Mouse (Mus musculus) lung, postnatal 0 days (tissue): ENCODE data around the gene Gm5901. TPM values are rescaled to one million over a fixed set of nuclear protein-coding genes. Genes with fewer than 3 reads are reported as not detected.

Experiments used
- ATAC-seq: fragments of 200-750 bp; cut with Nextera tagmentation; 2 replicates; pipeline ENCODE4 v1.8.0; 2017; ENCODE audit warnings: moderate library complexity
- DNase-seq: peaks from one replicate; pipeline ENCODE4 v3.0.0-alpha.2; 2016; ENCODE audit warnings: low spot score
- H3K27ac ChIP-seq: fragments of 300-500 bp; sonication (generic); 2 replicates; pipeline ENCODE4 v1.5.1; 2014; ENCODE audit warnings: antibody characterized with exemption, mild to moderate bottlenecking, low read length, mixed read lengths
- H3K27me3 ChIP-seq: fragments of 300-500 bp; sonication (generic); replicated peaks from 2 replicates; pipeline ENCODE4 v1.6.1; 2014; ENCODE audit warnings: low read length, mixed read lengths; ENCODE audit not compliant: insufficient read depth
- H3K36me3 ChIP-seq: fragments of 300-500 bp; sonication (generic); 2 replicates; pipeline ENCODE4 v1.6.1; 2014; ENCODE audit warnings: low read length, mixed read lengths; ENCODE audit not compliant: insufficient read depth
- H3K4me1 ChIP-seq: fragments of 300-500 bp; sonication (generic); 2 replicates; pipeline ENCODE4 v1.6.1; 2014; ENCODE audit warnings: antibody characterized with exemption, low read depth, low read length, mixed read lengths; ENCODE audit not compliant: insufficient read depth
- H3K4me2 ChIP-seq: fragments of 300-500 bp; sonication (generic); replicated peaks from 2 replicates; pipeline ENCODE4 v1.6.1; 2014; ENCODE audit warnings: low read depth, mild to moderate bottlenecking, low read length, moderate library complexity, mixed read lengths
- H3K4me3 ChIP-seq: fragments of 300-500 bp; sonication (generic); 2 replicates; pipeline ENCODE4 v1.5.1; 2014; ENCODE audit warnings: low read depth, low read length
- H3K9ac ChIP-seq: fragments of 300-500 bp; sonication (generic); replicated peaks from 2 replicates; pipeline ENCODE4 v1.6.1; 2014; ENCODE audit warnings: low read depth, mild to moderate bottlenecking
- H3K9me3 ChIP-seq: fragments of 300-500 bp; sonication (generic); 2 replicates; pipeline ENCODE4 v1.6.1; 2016; ENCODE audit warnings: low read length, mixed read lengths
- CTCF ChIP-seq: IDR thresholded peaks from 2 replicates; pipeline ENCODE4 v1.5.1; 2016; ENCODE audit warnings: antibody characterized with exemption, mild to moderate bottlenecking
- EP300 ChIP-seq: IDR thresholded peaks from 2 replicates; pipeline ENCODE4 v1.6.1; 2016; ENCODE audit warnings: antibody characterized with exemption, mild to moderate bottlenecking, control low read depth
- WGBS: fragments of 180-500 bp; shearing (Covaris S2); extraction: QIAGEN DNeasy Blood & Tissue Kit; methylation state at CpG from one replicate; pipeline ENCODE4 v1.1.7; 2014; 5-methylcytosine and 5-hydroxymethylcytosine counted together
- polyA plus RNA-seq: library from polyadenylated mRNA; unstranded; fragments of >200 nt; fragmentation: Nextera tagmentation; extraction: Ambion mirVana; gene quantifications from 2 replicates; pipeline ENCODE4 v1.2.1, GENCODE M21; 2015

The Gm5901 gene
- polyA plus RNA-seq, 1 experiment from 2014 or later, result not detected

DNA sequence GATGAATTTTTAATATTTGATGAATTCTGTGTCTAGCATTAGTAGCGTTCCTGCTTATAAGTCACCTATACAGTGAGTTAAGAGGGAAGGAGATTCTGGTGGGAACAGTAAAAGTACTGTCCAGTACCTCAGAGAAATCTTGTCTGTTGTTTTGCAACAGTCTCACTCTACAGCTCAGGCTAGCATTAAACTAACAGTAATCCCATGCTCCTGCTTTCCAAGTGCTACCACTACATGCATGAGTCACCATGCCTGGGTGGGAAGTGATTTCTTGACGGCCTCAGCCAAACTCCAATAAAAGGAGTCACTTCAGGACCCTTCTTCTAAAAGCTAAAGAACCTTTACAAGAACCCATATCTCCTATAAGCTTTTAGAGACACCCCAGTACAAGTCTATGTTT is 13.1 kb upstream of the Gm5901 start:
- Histone ChIP-seq H3K4me2 (no peak overlapping the region), H3K36me3 (no peaks in the 10 kb centered on the region), H3K9me3 (no peaks in the 10 kb centered on the region), H3K4me3 (no peak overlapping the region), H3K27ac (no peak overlapping the region), H3K4me1 (no peaks in the 10 kb centered on the region), H3K9ac (no peak overlapping the region), H3K27me3 (no peaks in the 10 kb centered on the region)
- 62% methylated on average over 2 of the region's 2 CpGs for WGBS
- TF ChIP-seq CTCF (no peak), EP300 (no peak)
- DNase-seq, result no peak
- ATAC-seq, result no peak

DNA sequence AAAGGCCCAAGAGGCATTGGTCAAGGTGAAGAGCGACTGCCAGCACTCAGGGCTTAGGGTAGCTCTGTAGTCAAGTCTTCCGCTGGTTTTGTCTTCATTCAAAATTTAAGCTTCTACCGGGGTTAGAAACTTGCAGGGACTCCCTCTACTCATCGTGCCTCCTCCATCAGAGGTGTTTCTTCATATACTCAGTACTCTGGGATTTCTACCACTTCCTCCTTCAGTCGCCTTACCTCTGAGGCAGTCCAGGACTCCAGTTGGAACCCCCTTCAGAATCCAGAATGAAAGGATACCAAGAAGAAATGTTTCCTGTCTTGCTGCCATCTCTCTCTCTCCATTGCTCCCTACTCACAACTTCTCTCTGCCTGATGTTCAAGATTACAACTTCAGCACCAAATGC is 7.6 kb upstream of the Gm5901 start:
- Histone ChIP-seq H3K9ac (no peak overlapping the region), H3K27ac (no peak overlapping the region), H3K36me3 (no peaks in the 10 kb centered on the region), H3K4me1 (no peaks in the 10 kb centered on the region), H3K9me3 (no peaks in the 10 kb centered on the region), H3K4me2 (no peak overlapping the region), H3K27me3 (no peaks in the 10 kb centered on the region), H3K4me3 (no peak overlapping the region)
- DNase-seq (no peak), ATAC-seq (no peak)
- WGBS, result 83% methylated on average over 5 of the region's 5 CpGs
- no peak for TF ChIP-seq EP300
- no peak for TF ChIP-seq CTCF

DNA sequence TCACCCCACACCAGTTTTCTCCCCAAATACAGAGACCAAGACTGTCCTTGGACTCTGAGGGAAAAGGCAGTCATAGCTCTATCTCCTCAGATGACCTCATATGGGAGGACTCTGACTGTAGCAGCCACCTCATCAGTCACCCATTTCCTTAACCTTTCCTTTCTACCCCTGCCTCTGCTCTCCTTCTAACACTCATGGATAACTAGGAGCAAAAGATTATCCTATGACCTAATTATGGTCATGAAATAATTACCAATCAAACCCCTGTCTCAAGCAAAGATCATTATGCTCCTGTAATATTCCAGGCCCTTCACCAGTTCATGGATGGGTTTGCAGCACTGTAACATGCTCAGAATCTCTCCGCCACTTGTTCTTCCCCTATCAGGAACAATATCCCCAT is 6.9 kb upstream of the Gm5901 start, which contains the start of gene Olfr692:
Olfr692 (plus strand) TSS at position 301 of the 400 bp plus-strand sequence.
- ATAC-seq, result no peak

DNA sequence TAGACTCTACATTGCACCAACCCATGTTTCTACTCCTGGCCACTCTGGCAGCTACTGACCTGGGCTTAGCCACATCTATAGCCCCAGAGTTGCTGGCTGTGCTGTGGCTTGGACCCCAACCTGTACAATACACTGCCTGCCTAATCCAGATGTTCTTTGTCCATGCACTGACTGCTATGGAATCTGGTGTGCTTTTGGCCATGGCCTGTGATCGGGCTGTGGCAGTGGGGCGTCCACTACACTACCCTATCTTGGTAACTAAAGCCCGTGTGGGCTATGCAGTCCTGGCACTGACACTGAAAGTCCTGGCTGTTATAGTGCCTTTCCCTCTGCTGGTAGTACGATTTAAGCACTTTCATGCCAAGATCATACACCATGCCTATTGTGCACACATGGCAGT is 6.3 kb upstream of the Gm5901 start:
- no peak for ATAC-seq
- TF ChIP-seq CTCF (no peak), EP300 (no peak)
- Histone ChIP-seq H3K36me3 (no peaks in the 10 kb centered on the region), H3K9me3 (no peaks in the 10 kb centered on the region), H3K4me2 (no peak overlapping the region), H3K27ac (no peak overlapping the region), H3K4me1 (no peaks in the 10 kb centered on the region), H3K4me3 (no peak overlapping the region), H3K27me3 (no peaks in the 10 kb centered on the region), H3K9ac (no peak overlapping the region)
- WGBS, result 93% methylated on average over 4 of the region's 4 CpGs
- DNase-seq, result no peak

More for the DNA sequence above, 6.9 kb upstream of the Gm5901 start, which contains the start of gene Olfr692:
- H3K27me3 ChIP-seq, result no peaks in the 10 kb centered on the region
- no peaks in the 10 kb centered on the region for H3K4me1 ChIP-seq
- no peaks in the 10 kb centered on the region for H3K36me3 ChIP-seq
- no peak within 1 kb of the TSS for H3K4me3 ChIP-seq
- H3K27ac ChIP-seq, result no peak within 1 kb of the TSS
- no peak within 1 kb of the TSS for H3K4me2 ChIP-seq
- no peak for TF ChIP-seq EP300
- no peak for TF ChIP-seq CTCF
- no peak within 1 kb of the TSS for H3K9ac ChIP-seq
- WGBS, result 94% methylated on average over 1 of the region's 1 CpGs
- no peak for DNase-seq
- H3K9me3 ChIP-seq, result no peaks in the 10 kb centered on the region

DNA sequence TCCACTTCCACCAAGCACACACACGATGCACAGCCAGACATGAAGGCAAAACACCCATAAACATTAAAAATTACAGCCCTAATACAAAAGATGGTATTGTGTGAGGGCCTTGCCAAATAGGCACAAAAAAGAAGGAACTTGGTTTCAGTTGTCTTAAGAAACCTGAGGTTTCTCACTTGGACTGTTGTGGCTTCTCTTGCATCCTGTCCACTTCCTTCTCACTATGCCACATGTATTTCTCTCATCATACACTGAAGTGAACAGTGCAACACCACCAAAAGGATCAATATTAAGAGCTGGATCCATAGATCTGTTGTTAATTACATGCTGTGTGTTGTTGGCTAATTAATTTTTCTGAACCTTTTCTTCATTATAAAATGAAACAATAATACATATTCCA is 1.9 kb upstream of the Gm5901 start:
- no peak overlapping the region for H3K4me2 ChIP-seq
- no peak overlapping the region for H3K9ac ChIP-seq
- H3K9me3 ChIP-seq, result no peaks in the 10 kb centered on the region
- no peaks in the 10 kb centered on the region for H3K4me1 ChIP-seq
- H3K36me3 ChIP-seq, result peaks cover 5% of the 10 kb centered on the region
- no peak overlapping the region for H3K27ac ChIP-seq
- DNase-seq (peak; percentile 12), ATAC-seq (no peak)
- WGBS, result 71% methylated on average over 1 of the region's 1 CpGs
- TF ChIP-seq CTCF (no peak), EP300 (no peak)
- no peaks in the 10 kb centered on the region for H3K27me3 ChIP-seq
- no peak overlapping the region for H3K4me3 ChIP-seq

DNA sequence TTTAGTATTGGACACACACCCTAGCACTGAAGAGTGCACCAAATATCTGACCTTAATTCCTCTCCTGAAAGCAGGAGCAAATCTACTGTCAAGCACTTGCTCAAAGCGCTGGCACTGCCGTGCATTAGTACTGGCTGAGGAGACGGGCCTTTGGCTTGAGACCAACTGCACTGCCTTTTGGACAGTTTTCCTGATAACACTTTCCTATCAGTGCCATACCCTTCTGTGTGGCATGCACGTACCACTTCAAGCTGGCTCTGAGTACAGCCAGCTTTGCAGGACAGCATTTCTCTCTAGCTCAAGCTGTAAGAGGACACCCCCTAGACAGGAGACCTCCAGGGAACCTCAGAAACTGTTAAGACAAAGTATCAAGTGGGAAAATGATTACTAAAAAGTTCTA is 1.3 kb upstream of the Gm5901 start:
- DNase-seq (peak; percentile 11), ATAC-seq (peak; percentile 46; the same call in 1 of the 2 replicates)
- WGBS, result 47% methylated on average over 4 of the region's 4 CpGs
- Histone ChIP-seq H3K4me3 (no peak overlapping the region), H3K27me3 (no peaks in the 10 kb centered on the region), H3K4me1 (no peaks in the 10 kb centered on the region), H3K9ac (no peak overlapping the region), H3K27ac (no peak overlapping the region), H3K9me3 (no peaks in the 10 kb centered on the region), H3K4me2 (no peak overlapping the region), H3K36me3 (peaks cover 5% of the 10 kb centered on the region)
- no peak for TF ChIP-seq CTCF
- no peak for TF ChIP-seq EP300

DNA sequence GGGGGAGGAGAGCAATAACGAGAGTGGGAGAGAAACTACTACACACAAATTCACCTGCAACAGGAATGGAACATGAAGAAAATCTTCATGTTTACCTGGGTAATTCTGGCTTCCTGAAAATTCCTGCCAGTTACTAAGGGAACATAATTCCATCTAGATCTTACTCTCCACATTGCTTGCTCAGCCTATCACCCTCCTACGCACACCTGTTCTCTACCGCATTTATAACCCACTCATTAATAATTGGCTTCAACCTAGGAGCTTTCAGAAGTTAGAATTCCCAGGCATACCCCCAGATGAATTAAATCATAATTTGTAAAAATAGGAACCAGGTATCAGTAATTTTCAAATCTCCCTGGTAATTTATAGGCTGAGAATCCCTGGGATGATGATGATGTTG is 862 bp upstream of the Gm5901 start:
- Histone ChIP-seq H3K4me3 (no peak overlapping the region), H3K9ac (no peak overlapping the region), H3K27ac (no peak overlapping the region), H3K4me2 (no peak overlapping the region), H3K9me3 (no peaks in the 10 kb centered on the region), H3K4me1 (no peaks in the 10 kb centered on the region), H3K36me3 (peaks cover 5% of the 10 kb centered on the region), H3K27me3 (no peaks in the 10 kb centered on the region)
- TF ChIP-seq EP300, result no peak
- TF ChIP-seq CTCF, result no peak
- ATAC-seq (no peak), DNase-seq (no peak)
- WGBS, result 79% methylated on average over 3 of the region's 3 CpGs
